Mouse (Mus musculus) cerebellum, adult (tissue): Measurements from ENCODE around the gene Ndufs2.
A peak's percentile ranks its signal among the peaks of the same experiment; 100 is the strongest.
"Not testable (repeated sequence)": the region's sequence is repeated elsewhere in the genome, so short reads cannot be mapped to it uniquely, and the experiment has no call there.

Source experiments
- ATAC-seq: cut with Nextera tagmentation; 2 replicates; pipeline ENCODE4 v1.9.2; 2017; ENCODE audit warnings: mild to moderate bottlenecking, moderate library complexity, mixed read lengths; ENCODE audit not compliant: insufficient number of reproducible peaks, low FRiP score, low TSS enrichment

The Ndufs2 gene

GRCm38 (mm10) chr1:171256937-171257548 lies 5.9 kb upstream of the Ndufs2 start:
- peak; percentile 46; the same call in 1 of the 2 replicates for ATAC-seq

GRCm38 (mm10) chr1:171256095-171256818 lies 5.1 kb upstream of the Ndufs2 start:
- no peak for ATAC-seq

- ATAC-seq = no peak
Measured at GRCm38 (mm10) chr1:171252415-171252814, 1.2 kb upstream of the Ndufs2 start.

- ATAC-seq = no peak
Measured at GRCm38 (mm10) chr1:171251594-171252324, 571 bp upstream of the Ndufs2 start.

DNA sequence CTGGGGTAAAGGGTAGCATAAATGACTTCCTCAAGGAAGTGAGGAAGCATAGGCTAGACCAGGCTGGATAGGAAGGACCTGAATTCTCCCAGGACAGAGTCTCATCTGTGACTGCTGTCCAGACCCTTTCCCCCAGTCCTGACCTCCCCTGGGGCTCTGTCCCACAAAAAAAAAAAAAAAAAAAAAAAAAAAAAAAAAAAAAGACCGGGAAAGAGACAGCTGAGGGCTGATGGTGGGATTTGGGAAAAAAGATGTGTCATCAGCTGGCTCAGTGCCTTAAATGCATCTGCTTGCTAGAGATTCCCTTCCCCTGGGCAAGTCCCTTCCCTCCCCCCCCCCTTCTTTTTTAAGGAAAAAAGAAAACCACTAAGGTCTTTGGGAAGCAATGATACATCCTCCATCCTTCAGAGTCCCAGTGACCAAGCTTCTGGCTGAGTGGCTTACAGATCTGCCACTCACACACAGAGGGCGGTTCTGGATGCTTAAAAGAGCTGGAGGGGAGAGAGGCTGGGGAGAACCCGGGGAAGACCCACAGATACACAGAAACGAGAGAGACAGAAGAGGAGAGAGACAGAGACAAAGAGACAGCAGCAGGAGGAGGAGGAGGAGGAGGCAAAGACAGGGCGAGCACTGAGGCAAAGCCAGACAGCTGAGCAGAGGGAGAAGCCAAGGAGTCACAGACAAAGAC lies 1.1 kb downstream of the Ndufs2 start, which contains the start of gene Adamts4:
TSS of gene Adamts4 (plus strand) at position 509 of the 688 bp plus-strand sequence.
- ATAC-seq = no peak

DNA sequence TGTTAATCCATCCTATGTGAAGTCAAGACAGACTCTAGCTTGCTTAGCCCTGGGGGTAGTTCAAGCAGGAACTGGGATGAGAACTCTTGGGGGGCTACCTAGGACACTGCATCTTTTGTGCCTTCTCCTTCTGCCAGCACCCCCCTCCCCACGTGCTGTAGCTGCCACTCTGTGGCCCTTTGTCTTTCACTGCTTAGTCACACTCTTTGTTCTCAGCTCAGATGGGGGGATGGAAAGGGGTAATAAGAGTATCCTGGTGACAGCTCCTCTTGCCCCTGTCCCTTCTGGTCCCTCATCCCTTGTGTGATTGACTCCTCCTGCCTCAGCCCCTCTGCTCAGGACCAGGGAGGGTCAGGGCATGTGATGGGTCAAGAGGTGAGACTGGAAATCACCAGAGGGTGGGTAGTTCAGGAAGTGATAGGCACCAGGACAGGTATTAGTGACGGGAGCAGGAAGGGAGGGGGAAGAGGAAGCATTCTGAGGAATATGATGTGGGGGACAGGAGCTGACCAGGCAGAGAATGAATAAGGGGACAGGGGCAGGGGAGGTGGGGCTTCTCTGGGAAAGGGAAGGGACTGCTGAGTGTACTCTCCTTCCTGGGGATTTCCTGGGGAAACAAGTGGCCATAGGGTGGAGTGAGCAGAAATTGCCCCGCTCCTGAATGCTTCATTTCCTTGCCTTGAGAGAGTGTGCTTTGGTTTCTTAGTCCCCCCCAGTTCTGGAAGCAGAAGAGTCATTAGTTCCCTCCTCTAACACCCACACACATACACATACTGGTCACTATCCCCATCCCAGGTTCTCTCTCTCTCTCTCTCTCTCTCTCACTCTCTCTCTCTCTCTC lies 2.6 kb downstream of the Ndufs2 start:
- no peak for ATAC-seq

- ATAC-seq = no peak
Measured at GRCm38 (mm10) chr1:171247916-171248315, 3.3 kb downstream of the Ndufs2 start.

DNA sequence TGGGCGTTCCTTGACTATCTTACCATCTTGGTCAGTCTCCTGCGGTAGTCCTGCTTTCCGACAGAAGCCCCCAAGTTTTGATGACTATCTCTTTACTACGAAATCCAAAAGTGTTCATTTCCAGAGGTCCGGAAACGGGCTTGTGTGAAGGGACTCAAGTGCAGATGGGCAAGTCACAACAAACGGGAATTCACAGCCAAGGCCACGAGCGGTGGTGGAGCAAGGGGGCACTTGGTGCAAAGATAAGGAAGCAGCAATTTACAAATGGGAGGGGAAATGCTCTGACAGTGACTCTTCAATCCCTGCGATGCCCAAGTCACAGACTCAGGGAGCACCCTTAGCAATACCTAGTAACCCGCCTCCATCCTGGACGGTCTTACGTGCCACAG lies 3.7 kb downstream of the Ndufs2 start:
- 0 out of 2 replicates have a peak, but pooled peaks have one; percentile 1 for ATAC-seq

DNA sequence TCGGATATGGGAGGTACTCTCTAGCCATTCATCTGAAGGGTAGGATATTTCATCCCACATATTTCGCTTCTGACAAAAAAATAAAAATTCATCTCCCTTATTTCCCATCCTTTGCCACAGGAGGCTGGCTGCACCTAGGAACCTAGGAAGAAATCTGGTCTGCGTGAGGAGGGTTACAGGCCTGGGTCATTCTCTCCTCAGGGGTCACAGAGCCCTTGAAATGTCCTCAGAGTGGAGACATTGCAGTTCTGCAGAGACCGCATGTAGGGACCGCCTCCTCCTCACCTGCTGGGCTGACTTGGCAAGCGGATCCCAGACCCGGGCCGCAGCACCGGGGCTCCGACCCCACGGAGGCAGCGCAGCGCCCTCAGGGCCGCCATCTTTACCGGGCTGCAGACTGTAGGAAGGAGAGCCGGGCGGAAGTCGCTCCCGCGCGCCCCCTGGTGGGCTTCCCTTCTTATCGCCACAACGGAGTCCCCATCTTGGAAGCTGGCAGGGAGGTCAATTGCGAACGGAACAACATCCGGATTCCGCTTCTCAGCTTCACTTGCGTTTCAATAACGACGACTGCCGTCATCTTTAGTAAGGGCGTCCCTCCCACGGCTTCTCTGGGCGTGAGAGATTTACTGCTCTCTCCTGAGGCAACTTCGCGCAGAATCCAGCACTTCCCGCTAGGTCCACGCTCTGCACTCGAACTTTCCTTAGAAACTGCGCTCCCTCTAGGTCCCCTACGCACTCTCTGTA lies 4.3 kb downstream of the Ndufs2 start:
- ATAC-seq = peak; percentile 96

GRCm38 (mm10) chr1:171245353-171245752 lies 5.8 kb downstream of the Ndufs2 start:
- no peak for ATAC-seq

DNA sequence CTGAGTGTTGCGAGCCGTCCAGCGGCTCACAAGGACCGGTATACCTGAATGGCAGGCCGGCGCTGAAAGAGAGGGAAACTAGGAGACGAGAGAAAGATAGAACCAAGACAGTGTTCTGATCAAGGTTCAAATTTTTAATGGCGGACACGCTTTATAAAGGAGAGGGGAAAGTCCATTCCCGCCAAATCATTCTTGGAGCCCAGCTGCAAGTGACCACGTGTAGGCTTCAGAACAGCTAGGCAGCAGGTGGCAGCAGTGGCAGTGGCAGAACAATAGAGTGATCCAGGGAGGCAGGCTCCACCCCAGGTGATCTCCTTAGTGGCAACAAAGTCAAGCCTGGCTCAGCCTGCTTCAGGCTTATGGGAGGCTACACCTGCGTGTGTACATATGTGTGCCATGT lies 9.2 kb downstream of the Ndufs2 start:
- ATAC-seq = not testable (repeated sequence)

DNA sequence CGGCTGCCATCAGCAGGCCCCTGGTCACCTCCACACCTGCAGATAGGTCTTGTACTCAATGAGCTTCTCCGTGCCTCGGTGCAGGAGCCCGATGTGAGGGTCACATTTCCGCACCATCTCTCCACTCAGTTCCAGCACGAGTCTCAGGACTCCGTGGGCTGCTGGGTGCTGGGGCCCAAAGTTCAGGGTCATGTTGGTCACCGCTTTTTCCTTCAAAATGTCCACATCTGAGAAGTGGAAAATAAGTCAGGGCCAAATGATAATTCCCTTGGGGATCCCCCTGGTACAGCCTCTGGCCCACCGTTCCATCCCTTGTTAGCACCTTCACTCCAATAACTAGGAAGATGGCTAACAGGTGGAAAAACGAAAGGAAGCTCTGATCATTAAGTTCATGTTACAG lies 10.3 kb downstream of the Ndufs2 start:
- no peak for ATAC-seq

DNA sequence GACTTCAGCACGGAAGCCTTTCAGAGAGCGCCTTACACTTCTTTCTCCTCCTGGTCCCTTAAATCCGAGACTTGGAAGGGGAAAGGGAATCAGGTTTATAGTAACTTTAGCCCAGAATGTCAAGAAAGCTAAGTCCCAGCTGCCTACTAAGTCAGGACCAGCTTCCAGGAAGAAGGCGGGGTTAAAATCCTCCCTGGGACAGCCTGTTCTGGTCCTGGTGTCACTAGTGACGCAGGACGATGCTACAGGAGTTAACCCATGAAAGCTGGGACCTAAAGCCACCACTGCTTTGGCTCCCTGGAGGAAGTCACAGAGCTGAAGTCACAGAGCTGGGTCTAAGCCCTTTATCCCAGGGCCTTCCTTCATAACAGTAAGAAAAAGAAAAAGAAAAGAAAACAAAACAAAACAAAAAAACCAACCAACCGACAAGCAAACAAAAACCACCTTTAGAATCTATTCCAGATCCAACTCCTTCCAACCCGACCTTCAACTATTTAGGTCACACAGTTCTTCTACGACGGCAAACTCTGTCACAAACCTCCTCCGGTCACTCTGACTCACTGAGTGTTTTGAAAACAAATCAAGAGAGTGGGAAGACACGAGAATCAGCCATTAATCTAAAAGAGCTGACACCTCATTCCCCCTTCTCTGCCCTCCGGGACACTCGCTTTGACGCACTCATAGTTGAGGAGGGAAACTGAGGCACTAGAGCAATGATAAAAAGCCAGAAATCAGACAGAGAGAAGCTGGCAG lies 11.0 kb downstream of the Ndufs2 start:
- ATAC-seq = no peak

GRCm38 (mm10) chr1:171238463-171238862 lies 12.7 kb downstream of the Ndufs2 start:
- ATAC-seq = no peak

GRCm38 (mm10) chr1:171237438-171237837 lies 13.8 kb downstream of the Ndufs2 start:
- ATAC-seq = no peak

- ATAC-seq = no peak
Measured at GRCm38 (mm10) chr1:171235791-171236190, 15.4 kb downstream of the Ndufs2 start.

DNA sequence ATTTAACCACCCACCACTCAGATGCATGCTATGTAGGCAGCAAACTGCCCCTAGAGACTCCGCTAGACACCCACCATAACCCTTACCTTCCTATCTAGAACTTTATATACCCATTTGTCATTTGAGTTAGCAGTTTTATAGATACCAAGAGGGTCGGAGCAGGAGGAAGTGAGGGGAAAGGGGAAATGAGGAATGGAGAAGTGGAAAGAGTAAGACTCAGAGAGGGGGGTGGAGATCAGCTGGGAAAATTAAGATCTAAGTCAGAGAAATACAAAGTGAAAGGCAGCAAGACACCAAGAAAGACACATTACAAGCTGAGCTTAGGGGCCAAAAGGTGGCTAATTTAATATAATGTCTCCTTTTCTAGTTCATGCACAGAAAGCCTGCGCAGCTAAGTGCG lies 16.6 kb downstream of the Ndufs2 start:
- no peak for ATAC-seq

DNA sequence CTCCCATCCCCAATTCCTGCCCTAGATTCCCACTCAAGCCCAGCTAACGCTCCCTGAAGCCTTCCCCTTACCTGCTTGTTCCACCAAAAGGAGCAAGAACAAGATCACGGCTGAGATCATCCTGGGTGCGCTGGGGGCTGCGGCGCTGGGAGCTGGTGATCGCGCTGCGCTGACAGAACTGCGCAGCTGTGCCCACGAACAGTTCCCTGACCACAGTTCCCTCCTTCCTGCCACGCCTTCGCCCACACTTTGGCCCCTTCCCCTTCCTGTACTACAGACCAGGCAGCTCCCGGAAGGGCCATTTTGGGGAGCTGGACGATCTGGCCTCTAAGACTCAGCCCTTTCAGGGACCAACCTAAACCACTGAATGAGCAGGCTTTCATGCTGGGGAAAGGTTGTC lies 17.1 kb downstream of the Ndufs2 start, which contains the start of gene Fcer1g:
TSS of gene Fcer1g (minus strand) at position 240 of the 400 bp plus-strand sequence.
- no peak for ATAC-seq
